Mouse (Mus musculus) heart, postnatal 36 days (tissue): ENCODE measurements around the gene Dbn1. TPM values are rescaled to one million over a fixed set of nuclear protein-coding genes. Genes with fewer than 3 reads are reported as not detected.

Experiments used
- DNase-seq, 2 experiments: peaks; one replicate each; pipeline ENCODE4 v3.0.0; 2021 to 2022
- intact Hi-C: fragments of 180-260 bp; cut with DNase I; formaldehyde crosslinking; loops from one replicate; pipeline ENCODE4 v1.15.1; 2025
- microRNA-seq, 2 experiments: library from miRNA; unstranded; fragments of <30 nt; microRNA quantifications; one replicate each; pipeline ENCODE4 v1.2.0; 2021; ENCODE audit warnings: borderline number of aligned reads in 2 of 2
- total RNA-seq, 2 experiments: library from RNA; stranded (reverse); gene quantifications; 2 replicates each; pipeline ENCODE4 v1.2.3; 2021

The Dbn1 gene
- total RNA-seq, 2 experiments from 2014 or later = 9.4 to 9.6 TPM

DNA sequence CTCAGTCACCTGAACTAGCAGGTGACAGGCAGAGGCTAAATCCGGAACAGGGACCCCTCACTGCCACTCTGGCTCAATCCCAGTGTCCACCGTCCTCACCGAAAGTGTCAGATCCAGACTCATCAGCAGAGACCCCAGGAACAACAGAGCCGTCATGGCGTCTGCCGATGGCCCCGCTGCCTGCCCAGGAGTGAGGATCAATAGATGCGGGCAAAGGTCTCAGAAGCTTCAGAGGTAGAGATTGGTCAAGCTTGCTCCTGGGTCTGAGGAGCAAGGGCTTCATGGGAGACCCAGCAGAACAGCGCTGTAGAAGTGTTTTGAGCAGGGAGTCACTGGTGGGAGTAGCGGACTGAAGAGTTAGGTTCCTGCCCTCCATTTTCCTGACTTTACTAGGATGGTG lies 61.3 kb downstream of the Dbn1 start, which contains the start of gene F12:
Gene F12, minus strand, starts transcription at position 181 of the 400 bp plus-strand sequence.
- no peak for DNase-seq
- intact Hi-C loops = no loop called here

Small RNAs within 50 kb of the gene (microRNA-seq; reads per million reads assigned to microRNA genes)
- 1.4 to 3.4 reads per million in 2 experiments for gene Mir6943
- gene Mir6944 = 1.3 to 4.3 reads per million in 2 experiments
- gene Mir6945 = 2.0 to 5.1 reads per million in 2 experiments

Other genes with a start within 250 kb of the Dbn1 start
- 10 to 100 TPM; 46.7 to 52.5 TPM for gene Prelid1, start 167.6 kb downstream of the Dbn1 start, total RNA-seq
- gene Rab24, start 166.2 kb downstream of the Dbn1 start, total RNA-seq = 10 to 100 TPM; 39.2 to 40.5 TPM
- gene Mxd3, start 158.3 kb downstream of the Dbn1 start, total RNA-seq = under 1 TPM; 0.33 to 0.53 TPM
- 10 to 100 TPM; 47.7 to 48.1 TPM for gene Lman2, start 125.3 kb downstream of the Dbn1 start, total RNA-seq
- gene Rgs14, start 118.4 kb downstream of the Dbn1 start, total RNA-seq = 1 to 10 TPM in 1 of 2 experiments, under 1 TPM in 1; 0.47 to 1.0 TPM
- not detected for gene Slc34a1, start 89.9 kb downstream of the Dbn1 start, total RNA-seq
- not detected for gene Pfn3, start 72.9 kb downstream of the Dbn1 start, total RNA-seq
- gene F12, start 61.3 kb downstream of the Dbn1 start, total RNA-seq = not detected
- gene Grk6, start 43.0 kb downstream of the Dbn1 start, total RNA-seq = 10 to 100 TPM; 17.6 to 18.1 TPM
- gene Prr7, start 23.8 kb downstream of the Dbn1 start, total RNA-seq = under 1 TPM; 0.58 to 0.70 TPM
- 10 to 100 TPM; 49.3 to 49.9 TPM for gene Pdlim7, start 25.6 kb upstream of the Dbn1 start, total RNA-seq
- gene Dok3, start 41.2 kb upstream of the Dbn1 start, total RNA-seq = 1 to 10 TPM; 2.2 to 2.7 TPM
- gene Ddx41, start 48.5 kb upstream of the Dbn1 start, total RNA-seq = 10 to 100 TPM; 14.4 to 14.7 TPM
- gene Fam193b, start 83.0 kb upstream of the Dbn1 start, total RNA-seq = 10 to 100 TPM; 13.7 to 18.1 TPM
- gene Tmed9, start 85.6 kb upstream of the Dbn1 start, total RNA-seq = 10 to 100 TPM; 85.3 to 86.2 TPM
- gene B4galt7, start 111.8 kb upstream of the Dbn1 start, total RNA-seq = 1 to 10 TPM; 9.0 to 9.7 TPM
- gene Caml, start 134.9 kb upstream of the Dbn1 start, total RNA-seq = 10 to 100 TPM; 12.5 TPM
- gene Ddx46, start 146.9 kb upstream of the Dbn1 start, total RNA-seq = 10 to 100 TPM; 21.4 to 23.2 TPM
- gene B230219D22Rik, start 205.0 kb upstream of the Dbn1 start, total RNA-seq = 10 to 100 TPM; 39.6 to 45.0 TPM
- gene Txndc15, start 226.5 kb upstream of the Dbn1 start, total RNA-seq = 10 to 100 TPM; 42.6 to 45.8 TPM
- gene Pcbd2, start 239.3 kb upstream of the Dbn1 start, total RNA-seq = 10 to 100 TPM; 45.2 to 49.6 TPM